Mouse (Mus musculus) midbrain, embryonic 16.5 days (tissue): ENCODE results near the gene Stk11ip. TPM values are rescaled to one million over a fixed set of nuclear protein-coding genes. Genes with fewer than 3 reads are reported as not detected.

ENCODE experiments used
- polyA plus RNA-seq: library from polyadenylated mRNA; unstranded; fragments of >200 nt; fragmentation: Nextera tagmentation; extraction: Ambion mirVana; gene quantifications from 2 replicates; pipeline ENCODE4 v1.2.1, GENCODE M21; 2015

The Stk11ip gene
- polyA plus RNA-seq, 1 experiment from 2014 or later = 25.9 TPM

Other genes starting within 250 kb of the Stk11ip start
- gene Resp18, start 243.1 kb upstream of the Stk11ip start, polyA plus RNA-seq = 209 and 241 TPM in 2 replicates
- 136 and 145 TPM in 2 replicates for gene Dnpep, start 203.5 kb upstream of the Stk11ip start, polyA plus RNA-seq
- 1.2 and 1.7 TPM in 2 replicates for gene Des, start 161.2 kb upstream of the Stk11ip start, polyA plus RNA-seq
- gene Speg, start 146.2 kb upstream of the Stk11ip start, polyA plus RNA-seq = 17.7 and 20.8 TPM in 2 replicates
- 79.7 and 81.3 TPM in 2 replicates for gene Gmppa, start 85.6 kb upstream of the Stk11ip start, polyA plus RNA-seq
- gene Asic4, start 71.1 kb upstream of the Stk11ip start, polyA plus RNA-seq = 45.4 and 54.8 TPM in 2 replicates
- gene Chpf, start 42.2 kb upstream of the Stk11ip start, polyA plus RNA-seq = 34.8 and 37.5 TPM in 2 replicates
- gene Tmem198, start 42.0 kb upstream of the Stk11ip start, polyA plus RNA-seq = 52.0 and 56.7 TPM in 2 replicates
- gene Obsl1, start 15.1 kb upstream of the Stk11ip start, polyA plus RNA-seq = 23.1 and 24.2 TPM in 2 replicates
- 19.7 and 21.2 TPM in 2 replicates for gene Inha, start 14.5 kb upstream of the Stk11ip start, polyA plus RNA-seq
- 78.6 and 83.0 TPM in 2 replicates for gene Slc4a3, start 24.7 kb downstream of the Stk11ip start, polyA plus RNA-seq